Mouse (Mus musculus) macrophage (primary cell): ENCODE measurements around the gene Smarca4. TPM values are rescaled to one million over a fixed set of nuclear protein-coding genes. Genes with fewer than 3 reads are reported as not detected.

Experiments
- H3K27ac ChIP-seq: fragments of 350-480 bp; formaldehyde crosslinking; 2 replicates; pipeline ENCODE4 v1.9.0; 2021
- H3K36me3 ChIP-seq: fragments of 350-480 bp; formaldehyde crosslinking; 2 replicates; pipeline ENCODE4 v1.9.0; 2021; ENCODE audit errors: inconsistent target
- H3K4me3 ChIP-seq: fragments of 350-480 bp; formaldehyde crosslinking; 2 replicates; pipeline ENCODE4 v1.9.0; 2021; ENCODE audit errors: inconsistent target
- H3K79me2 ChIP-seq: fragments of 350-480 bp; formaldehyde crosslinking; 2 replicates; pipeline ENCODE4 v1.9.0; 2021; ENCODE audit errors: inconsistent target
- WGBS: methylation state at CpG from one replicate; pipeline ENCODE4 v1.1.7; 2026; ENCODE audit warnings: inconsistent platforms; ENCODE audit not compliant: missing documents; 5-methylcytosine and 5-hydroxymethylcytosine counted together
- polyA plus RNA-seq: library from polyadenylated mRNA; stranded (reverse); fragments of 250-400 nt; gene quantifications from 3 replicates; pipeline ENCODE4 v1.2.4, GENCODE M21; 2018; ENCODE audit warnings: inconsistent platforms

The Smarca4 gene
- polyA plus RNA-seq, 1 experiment from 2014 or later = 76.6 TPM

DNA sequence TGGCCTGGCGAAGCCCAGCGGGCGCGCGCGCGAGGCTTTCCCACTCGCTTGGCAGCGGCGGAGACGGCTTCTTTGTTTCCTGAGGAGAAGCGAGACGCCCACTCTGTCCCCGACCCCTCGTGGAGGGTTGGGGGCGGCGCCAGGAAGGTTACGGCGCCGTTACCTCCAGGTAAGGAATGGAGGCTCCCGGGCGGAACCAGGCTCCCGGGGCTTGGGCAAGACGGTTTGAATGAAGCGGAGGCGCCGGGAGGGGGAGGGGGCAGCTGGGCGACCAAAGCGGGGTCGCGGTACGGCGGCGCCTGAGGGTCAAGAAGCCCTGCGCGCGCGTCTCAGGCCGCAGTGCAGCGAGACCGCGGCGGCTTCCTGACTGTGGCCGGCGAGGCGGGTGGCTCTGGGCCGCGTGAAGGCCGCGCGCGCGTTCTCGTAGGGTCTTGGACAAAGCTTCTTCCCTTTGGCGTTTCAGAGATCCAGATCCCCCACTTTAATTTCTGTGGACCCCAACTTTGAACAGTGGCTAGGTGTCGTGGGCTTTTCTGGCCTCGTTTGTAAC, 338 bp downstream of the Smarca4 start:
- H3K79me2 ChIP-seq = peaks cover 48% of the 10 kb centered on the region
- H3K36me3 ChIP-seq = no peaks in the 10 kb centered on the region
- WGBS = 2% methylated on average over 56 of the region's 57 CpGs
- H3K27ac ChIP-seq = peak overlapping the region; percentile 67
- H3K4me3 ChIP-seq = peak overlapping the region; percentile 76

DNA sequence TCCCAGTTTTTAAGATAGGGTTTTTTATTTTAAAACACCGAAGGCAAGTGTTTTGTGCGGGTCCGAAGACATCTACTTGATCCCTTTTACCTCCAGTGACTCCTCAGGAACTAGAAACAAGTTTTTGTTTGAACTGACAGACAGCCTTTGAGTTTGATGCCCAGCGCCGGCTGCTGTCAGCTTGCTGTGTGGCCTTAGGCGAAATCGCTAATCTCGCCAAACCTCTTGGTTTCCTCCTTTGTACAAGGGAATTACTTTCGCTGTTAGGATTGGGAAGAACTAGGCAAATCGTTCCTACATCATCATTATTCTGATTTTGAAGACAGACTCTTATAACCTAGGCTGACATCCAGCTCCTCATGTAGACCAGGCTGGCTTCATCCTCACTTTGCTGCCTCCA, 1.1 kb downstream of the Smarca4 start:
- WGBS = 5% methylated on average over 10 of the region's 10 CpGs
- Histone ChIP-seq H3K79me2 (peaks cover 56% of the 10 kb centered on the region), H3K27ac (peak overlapping the region; percentile 62), H3K36me3 (no peaks in the 10 kb centered on the region), H3K4me3 (peak overlapping the region; percentile 76)

DNA sequence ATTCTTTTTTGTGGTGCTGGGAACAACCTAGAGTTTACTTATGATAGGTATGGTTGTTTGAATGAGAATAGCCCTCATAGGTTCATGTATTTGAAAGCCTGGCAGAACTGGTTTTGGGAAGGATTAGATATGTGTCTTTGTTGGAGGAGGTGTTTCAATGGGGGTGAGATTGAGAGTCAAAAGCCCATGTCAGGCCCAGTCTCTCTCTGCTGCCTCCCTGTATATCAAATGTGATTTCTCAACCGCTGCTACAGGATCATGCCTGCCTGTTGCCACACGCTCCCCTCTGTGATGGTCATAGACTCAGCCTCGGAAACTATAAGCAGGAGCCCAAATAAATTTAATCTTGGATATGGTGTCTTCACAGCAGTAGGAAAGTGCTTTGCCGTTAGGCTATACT, 4.3 kb downstream of the Smarca4 start:
- Histone ChIP-seq H3K4me3 (no peak overlapping the region), H3K36me3 (no peaks in the 10 kb centered on the region), H3K79me2 (peaks cover 88% of the 10 kb centered on the region), H3K27ac (no peak overlapping the region)
- WGBS = 85% methylated on average over 4 of the region's 4 CpGs

DNA sequence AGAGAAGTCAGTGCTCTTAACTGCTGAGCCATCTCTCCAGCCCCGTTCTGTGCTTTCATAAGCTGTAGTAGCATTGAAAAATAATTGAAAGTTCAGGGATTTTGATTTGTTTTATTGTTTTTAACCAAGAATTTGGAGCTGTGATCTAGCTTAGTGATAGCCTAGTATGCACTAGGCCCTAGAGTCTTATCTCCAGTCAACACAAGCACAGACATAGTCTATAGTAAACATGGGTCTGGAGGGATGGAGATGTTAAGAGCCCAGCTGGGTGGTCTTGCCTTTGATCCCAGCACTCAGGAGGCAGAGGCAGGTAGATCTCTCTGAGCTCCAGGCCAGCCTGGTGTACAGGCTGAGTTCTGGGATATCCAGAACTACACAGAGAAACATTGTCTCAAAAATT, 6.7 kb downstream of the Smarca4 start:
- Histone ChIP-seq H3K4me3 (no peak overlapping the region), H3K27ac (no peak overlapping the region), H3K79me2 (peaks cover 100% of the 10 kb centered on the region), H3K36me3 (no peaks in the 10 kb centered on the region)
- 93% methylated on average over 1 of the region's 1 CpGs for WGBS

DNA sequence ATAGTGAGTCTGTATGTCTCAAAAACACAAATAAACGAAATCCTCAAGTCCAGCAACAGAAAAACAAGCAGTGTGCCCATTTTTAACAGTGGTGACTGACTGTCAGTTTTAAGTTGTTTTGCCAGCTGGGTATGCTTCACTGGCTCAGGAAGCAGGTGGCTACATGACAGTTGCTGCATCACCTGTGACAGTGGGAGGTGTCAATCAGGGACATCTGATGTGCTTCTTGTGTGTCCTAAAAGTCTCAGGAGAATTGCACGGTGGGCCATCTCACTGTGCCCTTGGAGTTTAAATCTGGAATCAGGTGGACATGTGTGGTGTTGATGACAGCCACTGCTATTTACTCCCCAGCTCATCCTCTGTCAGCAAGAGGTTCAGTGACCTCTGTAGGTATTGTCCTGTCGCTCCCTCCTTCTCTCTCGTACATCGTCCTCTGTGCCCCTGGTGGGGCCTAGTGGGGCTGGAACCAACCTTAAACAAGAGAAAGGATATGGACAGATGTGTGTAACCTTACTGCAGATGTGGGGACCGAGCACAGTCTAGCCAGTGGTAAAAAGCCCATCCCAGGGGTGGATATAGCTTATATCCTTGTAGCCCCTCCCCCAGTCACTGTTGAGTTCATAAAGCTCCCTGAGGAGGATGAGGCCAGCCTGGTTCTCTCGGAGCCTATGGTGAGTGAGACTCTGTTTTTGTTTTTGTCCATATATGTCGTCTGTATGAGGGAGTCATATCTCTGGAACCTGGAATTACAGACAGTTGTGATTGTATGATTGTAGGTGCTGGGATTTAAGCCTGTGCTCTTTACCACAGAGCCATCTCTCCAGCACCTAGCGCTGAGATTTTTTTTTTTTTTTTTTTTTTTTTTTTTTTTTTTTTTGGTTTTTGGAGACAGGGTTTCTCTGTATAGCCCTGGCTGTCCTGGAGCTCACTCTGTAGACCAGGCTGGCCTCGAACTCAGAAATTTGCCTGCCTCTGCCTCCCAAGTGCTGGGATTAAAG, 9.7 kb downstream of the Smarca4 start:
- 92% methylated on average over 8 of the region's 10 CpGs for WGBS
- Histone ChIP-seq H3K4me3 (no peak overlapping the region), H3K27ac (no peak overlapping the region), H3K36me3 (no peaks in the 10 kb centered on the region), H3K79me2 (peaks cover 100% of the 10 kb centered on the region)

DNA sequence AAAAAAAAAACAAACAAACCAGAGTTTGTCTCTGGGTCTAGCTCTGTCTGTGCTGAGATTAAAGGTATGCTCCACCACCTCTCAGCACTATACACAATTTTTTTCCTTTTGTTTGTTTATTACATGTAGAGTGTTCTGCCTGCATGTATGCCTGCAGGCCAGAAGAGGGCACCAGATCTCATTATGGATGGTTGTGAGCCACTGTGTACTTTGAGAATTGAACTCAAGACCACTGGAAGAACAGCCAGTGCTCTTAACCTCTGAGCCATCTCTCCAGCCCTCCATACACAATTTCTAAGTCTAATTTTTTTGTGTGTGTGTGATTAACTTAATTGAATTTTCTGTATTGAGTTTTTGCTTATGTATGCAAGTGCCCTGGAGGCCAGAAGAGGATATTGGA, 10.6 kb downstream of the Smarca4 start:
- Histone ChIP-seq H3K36me3 (no peaks in the 10 kb centered on the region), H3K79me2 (peaks cover 100% of the 10 kb centered on the region), H3K4me3 (no peak overlapping the region), H3K27ac (no peak overlapping the region)

DNA sequence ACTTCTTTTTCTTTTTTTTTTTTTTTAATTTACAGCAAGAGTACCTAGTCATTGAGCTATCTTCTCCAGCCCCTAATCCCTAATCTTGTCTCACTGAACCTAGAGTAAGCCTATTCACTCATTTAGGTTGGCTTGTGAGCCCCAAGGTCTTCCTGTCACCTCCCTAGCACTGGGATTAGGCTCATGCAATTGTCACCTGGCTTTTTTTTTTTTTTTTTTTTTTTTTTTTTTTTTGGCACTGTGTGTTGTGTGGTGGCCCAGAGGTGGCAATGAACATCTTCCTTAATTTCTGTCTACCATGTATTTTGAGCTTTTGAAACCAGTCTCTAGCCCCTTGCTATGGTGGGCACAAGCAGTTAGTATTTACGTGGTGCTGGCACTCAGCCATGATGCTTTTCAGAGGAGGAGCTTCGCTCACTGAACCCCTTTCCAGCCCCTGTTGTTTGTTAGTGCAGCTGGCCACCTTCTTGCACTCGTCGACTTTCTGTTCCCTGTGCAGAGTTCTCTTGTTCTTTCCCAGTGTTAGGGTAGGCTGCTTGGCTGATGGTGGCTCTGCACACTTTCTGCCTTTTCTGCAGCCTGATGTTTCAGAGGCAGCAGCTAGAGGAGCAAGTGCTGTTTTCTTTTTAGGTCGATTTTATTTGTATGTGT, 11.3 kb downstream of the Smarca4 start:
- Histone ChIP-seq H3K79me2 (peaks cover 100% of the 10 kb centered on the region), H3K36me3 (no peaks in the 10 kb centered on the region), H3K4me3 (no peak overlapping the region), H3K27ac (no peak overlapping the region)
- WGBS = 71% methylated on average over 5 of the region's 5 CpGs

DNA sequence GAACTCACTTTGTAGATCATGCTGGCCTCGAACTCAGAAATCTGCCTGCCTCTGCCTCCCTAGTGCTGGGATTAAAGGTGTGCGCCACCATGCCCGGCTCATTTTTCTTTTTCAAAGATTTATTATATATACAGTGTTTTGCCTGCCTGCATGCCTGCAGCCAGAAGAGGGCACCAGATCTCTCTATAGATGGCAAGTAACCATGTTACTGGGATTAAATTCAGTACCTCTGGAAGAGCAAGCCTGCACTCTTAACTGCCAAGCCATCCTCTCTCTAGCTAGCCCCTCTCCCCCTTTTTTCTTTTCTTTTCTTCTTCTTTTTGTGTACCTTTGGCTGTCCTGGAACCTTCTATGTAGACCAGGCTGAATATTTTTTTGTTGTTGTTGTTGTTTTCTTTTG, 14.7 kb downstream of the Smarca4 start:
- H3K36me3 ChIP-seq = peaks cover 31% of the 10 kb centered on the region; the same call in 1 of the 2 replicates
- 80% methylated on average over 3 of the region's 3 CpGs for WGBS
- no peak overlapping the region for H3K4me3 ChIP-seq
- no peak overlapping the region for H3K27ac ChIP-seq
- H3K79me2 ChIP-seq = peaks cover 97% of the 10 kb centered on the region

DNA sequence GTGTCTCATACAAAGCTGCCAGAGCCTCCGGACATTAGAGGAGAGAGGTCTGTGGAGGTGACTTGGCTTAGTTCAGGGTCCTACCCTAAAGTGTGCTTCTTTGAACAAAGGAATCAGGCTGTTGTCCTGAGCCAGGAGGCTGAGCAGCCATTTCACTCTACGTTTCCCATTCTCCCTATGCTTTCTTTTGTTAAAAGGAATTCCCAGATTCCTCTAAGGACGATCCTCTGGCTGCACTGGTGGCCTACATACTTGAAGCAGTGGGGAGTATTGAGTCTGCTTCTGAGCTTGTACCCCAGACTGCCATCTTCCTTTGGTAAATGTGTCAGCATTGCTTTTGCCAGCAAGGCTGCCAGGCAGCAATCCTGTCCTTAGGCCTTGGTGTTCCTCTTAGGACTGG, 17.1 kb downstream of the Smarca4 start:
- 98% methylated on average over 3 of the region's 3 CpGs for WGBS
- H3K36me3 ChIP-seq = peaks cover 55% of the 10 kb centered on the region

DNA sequence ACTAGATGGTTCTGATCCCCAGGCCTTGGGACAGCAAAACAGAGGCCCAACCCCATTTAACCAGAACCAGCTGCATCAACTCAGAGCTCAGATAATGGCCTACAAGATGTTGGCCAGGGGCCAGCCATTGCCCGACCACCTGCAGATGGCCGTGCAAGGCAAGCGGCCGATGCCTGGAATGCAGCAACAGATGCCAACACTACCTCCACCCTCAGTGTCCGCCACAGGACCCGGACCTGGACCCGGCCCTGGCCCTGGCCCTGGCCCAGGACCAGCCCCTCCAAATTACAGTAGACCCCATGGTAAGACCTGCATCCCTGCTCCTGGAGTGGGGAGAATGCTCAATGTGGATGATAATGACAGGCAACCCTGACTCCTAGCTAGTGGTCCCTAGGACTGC, 19.7 kb downstream of the Smarca4 start:
- WGBS = 100% methylated on average over 4 of the region's 7 CpGs
- Histone ChIP-seq H3K4me3 (no peak overlapping the region), H3K27ac (no peak overlapping the region), H3K36me3 (peaks cover 79% of the 10 kb centered on the region), H3K79me2 (peaks cover 48% of the 10 kb centered on the region)

More for the DNA sequence above, 17.1 kb downstream of the Smarca4 start:
- Histone ChIP-seq H3K27ac (no peak overlapping the region), H3K4me3 (no peak overlapping the region), H3K79me2 (peaks cover 73% of the 10 kb centered on the region)

DNA sequence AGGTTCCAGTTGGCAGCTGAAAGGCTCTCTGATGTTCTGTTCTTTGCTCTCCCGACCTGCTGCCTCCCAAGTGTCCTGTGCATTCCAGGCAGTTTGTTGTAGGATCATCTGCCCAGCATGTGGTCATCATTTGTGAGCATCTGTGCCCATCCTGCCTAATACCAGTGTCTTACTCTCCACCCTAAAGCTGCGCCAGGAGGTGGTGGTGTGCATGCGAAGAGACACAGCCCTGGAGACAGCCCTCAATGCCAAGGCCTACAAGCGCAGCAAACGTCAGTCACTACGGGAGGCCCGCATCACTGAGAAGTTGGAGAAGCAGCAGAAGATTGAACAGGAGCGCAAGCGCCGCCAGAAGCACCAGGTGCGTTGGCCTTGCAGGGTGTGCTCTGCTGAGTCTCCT, 23.1 kb downstream of the Smarca4 start:
- no peak overlapping the region for H3K4me3 ChIP-seq
- no peak overlapping the region for H3K27ac ChIP-seq
- H3K79me2 ChIP-seq = peaks cover 14% of the 10 kb centered on the region; the same call in 1 of the 2 replicates
- H3K36me3 ChIP-seq = peaks cover 99% of the 10 kb centered on the region
- WGBS = 95% methylated on average over 11 of the region's 11 CpGs

DNA sequence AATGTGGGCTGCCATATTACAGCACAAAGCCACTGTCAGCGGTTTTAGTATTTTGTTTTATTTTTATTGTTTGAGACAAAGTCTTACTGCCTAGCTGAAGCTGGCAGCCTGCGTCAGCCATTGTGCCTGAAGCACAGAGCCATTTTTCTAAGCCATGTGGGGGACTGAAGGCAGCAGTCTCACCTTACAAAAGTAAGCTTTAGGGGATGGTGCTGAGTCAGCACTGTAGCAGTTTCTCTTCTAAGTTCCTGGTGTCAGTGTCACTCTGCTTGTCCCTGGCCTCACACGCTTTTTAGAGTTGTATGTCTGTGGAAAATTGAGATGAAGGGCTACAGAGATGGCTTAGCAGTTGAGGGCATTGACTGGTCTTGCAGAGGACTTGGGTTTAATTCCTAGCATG, 30.4 kb downstream of the Smarca4 start:
- WGBS = 94% methylated on average over 3 of the region's 3 CpGs
- Histone ChIP-seq H3K36me3 (peaks cover 76% of the 10 kb centered on the region), H3K79me2 (peaks cover 5% of the 10 kb centered on the region; the same call in 1 of the 2 replicates)

DNA sequence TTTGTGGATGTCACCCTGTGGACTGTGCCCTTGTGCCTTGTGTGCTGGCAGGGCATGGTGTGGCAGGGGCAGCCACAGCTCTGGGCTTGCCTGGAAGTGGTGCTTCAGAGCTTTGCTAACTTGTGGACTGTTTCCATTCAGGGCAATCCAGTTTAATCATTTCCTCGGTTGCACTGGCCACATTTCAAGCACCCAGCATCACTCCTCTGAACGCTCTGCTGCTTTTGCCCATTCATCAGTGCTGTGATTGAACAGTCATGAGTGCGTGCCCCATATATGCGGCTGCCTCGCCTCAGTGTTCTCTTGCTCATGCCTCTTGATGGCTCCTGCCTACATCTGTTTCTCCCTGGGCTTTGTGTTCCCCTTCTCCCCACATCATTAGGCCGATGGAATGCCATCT, 31.8 kb downstream of the Smarca4 start:
- no peak overlapping the region for H3K4me3 ChIP-seq
- WGBS = 91% methylated on average over 6 of the region's 6 CpGs
- H3K27ac ChIP-seq = no peak overlapping the region
- peaks cover 69% of the 10 kb centered on the region for H3K36me3 ChIP-seq
- peaks cover 16% of the 10 kb centered on the region; the same call in 1 of the 2 replicates for H3K79me2 ChIP-seq

More for the DNA sequence above, 30.4 kb downstream of the Smarca4 start:
- no peak overlapping the region for H3K27ac ChIP-seq
- no peak overlapping the region for H3K4me3 ChIP-seq

DNA sequence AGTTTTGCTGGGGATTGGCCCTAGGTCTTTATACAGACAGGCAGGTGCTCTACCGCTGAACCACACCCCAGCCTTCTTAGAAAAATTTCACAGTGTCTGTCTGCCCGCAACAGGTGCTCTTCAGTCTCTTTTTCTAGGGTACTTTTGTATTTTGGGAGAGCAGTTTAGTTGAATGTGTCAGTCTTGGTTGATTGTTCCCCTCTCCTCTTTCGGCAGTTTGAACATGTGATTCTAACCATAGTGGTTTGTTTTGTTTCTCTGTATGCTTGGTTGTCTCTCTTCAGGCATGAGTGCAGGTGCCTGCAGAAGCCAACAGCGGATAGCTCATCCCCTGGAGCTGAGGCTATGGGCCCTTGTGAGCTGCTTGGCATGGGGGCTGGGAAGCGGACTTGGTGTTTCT, 36.3 kb downstream of the Smarca4 start:
- Histone ChIP-seq H3K4me3 (no peak overlapping the region), H3K27ac (no peak overlapping the region), H3K36me3 (peaks cover 56% of the 10 kb centered on the region), H3K79me2 (peaks cover 16% of the 10 kb centered on the region; the same call in 1 of the 2 replicates)
- WGBS = 94% methylated on average over 5 of the region's 5 CpGs

DNA sequence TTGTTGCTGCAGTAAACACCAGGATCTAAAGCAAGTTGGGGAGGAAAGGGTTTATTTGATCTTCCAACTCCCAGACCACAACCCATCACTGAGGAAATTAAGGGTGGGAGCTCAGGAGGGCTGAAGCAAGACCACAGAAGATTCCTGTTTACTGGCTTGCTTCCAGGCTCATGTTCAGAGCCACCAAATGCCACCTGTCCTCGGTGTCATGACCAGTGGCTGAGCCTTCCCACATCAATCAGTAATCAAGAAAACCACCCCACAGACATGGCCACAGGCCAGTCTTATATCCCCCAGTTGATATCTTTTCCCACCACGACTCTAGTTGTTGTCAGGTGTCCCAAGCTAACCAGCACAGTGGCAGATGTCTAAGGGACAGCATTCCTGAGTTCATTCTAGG, 37.3 kb downstream of the Smarca4 start:
- no peak overlapping the region for H3K27ac ChIP-seq
- H3K4me3 ChIP-seq = no peak overlapping the region
- peaks cover 49% of the 10 kb centered on the region for H3K36me3 ChIP-seq
- WGBS = 74% methylated on average over 2 of the region's 2 CpGs
- peaks cover 16% of the 10 kb centered on the region; the same call in 1 of the 2 replicates for H3K79me2 ChIP-seq
